Mouse (Mus musculus) forebrain, postnatal 0 days (tissue): ENCODE measurements around the gene Stk38l. TPM values are rescaled to one million over a fixed set of nuclear protein-coding genes. Genes with fewer than 3 reads are reported as not detected.

Experiments used
- ATAC-seq: fragments of 200-750 bp; cut with Nextera tagmentation; 2 replicates; pipeline ENCODE4 v1.8.0; 2017; ENCODE audit warnings: mild to moderate bottlenecking, moderate library complexity
- DNase-seq: peaks from one replicate; pipeline ENCODE4 v3.0.0-alpha.2; 2015
- H3K27ac ChIP-seq: fragments of 300-500 bp; sonication (generic); 2 replicates; pipeline ENCODE4 v1.5.1; 2014; ENCODE audit warnings: low read depth, mild to moderate bottlenecking, antibody characterized with exemption, low read length, moderate library complexity, mixed read lengths
- H3K27me3 ChIP-seq: fragments of 300-500 bp; sonication (generic); 2 replicates; pipeline ENCODE4 v1.6.1; 2014; ENCODE audit warnings: mild to moderate bottlenecking, low read length, mixed read lengths; ENCODE audit not compliant: insufficient read depth
- H3K36me3 ChIP-seq: fragments of 300-500 bp; sonication (generic); 2 replicates; pipeline ENCODE4 v1.6.1; 2014; ENCODE audit warnings: mild to moderate bottlenecking, moderate library complexity; ENCODE audit not compliant: insufficient read depth
- H3K4me1 ChIP-seq: fragments of 300-500 bp; sonication (generic); 2 replicates; pipeline ENCODE4 v1.6.1; 2014; ENCODE audit warnings: antibody characterized with exemption; ENCODE audit not compliant: insufficient read depth
- H3K4me2 ChIP-seq: fragments of 300-500 bp; sonication (generic); 2 replicates; pipeline ENCODE4 v1.6.1; 2014; ENCODE audit warnings: low read depth, mild to moderate bottlenecking, moderate library complexity
- H3K4me3 ChIP-seq: fragments of 300-500 bp; sonication (generic); 2 replicates; pipeline ENCODE4 v1.5.1; 2014; ENCODE audit warnings: low read depth, low read length, mixed read lengths
- H3K9ac ChIP-seq: fragments of 300-500 bp; sonication (generic); 2 replicates; pipeline ENCODE4 v1.6.1; 2014; ENCODE audit warnings: mild to moderate bottlenecking
- H3K9me3 ChIP-seq: fragments of 300-500 bp; sonication (generic); 2 replicates; pipeline ENCODE4 v1.6.1; 2016; ENCODE audit warnings: low read length
- CTCF ChIP-seq: sonication (generic); IDR thresholded peaks from 2 replicates; pipeline ENCODE4 v1.5.1; 2016; ENCODE audit warnings: antibody characterized with exemption, control low read depth, low read depth
- WGBS: fragments of 180-500 bp; shearing (Covaris S2); extraction: QIAGEN DNeasy Blood & Tissue Kit; methylation state at CpG from one replicate; pipeline ENCODE4 v1.1.7; 2014; 5-methylcytosine and 5-hydroxymethylcytosine counted together
- polyA plus RNA-seq: library from polyadenylated mRNA; unstranded; fragments of >200 nt; fragmentation: Nextera tagmentation; extraction: Ambion mirVana; gene quantifications from 2 replicates; pipeline ENCODE4 v1.2.1, GENCODE M21; 2015
- total RNA-seq: library from RNA; depleted of rRNA; stranded (reverse); fragments of >200 nt; gene quantifications from 2 replicates; pipeline ENCODE4 v1.2.3, GENCODE M21; 2014; rRNA removed

The Stk38l gene
- total and polyA plus RNA-seq, 2 experiments from 2014 or later: 7.6 to 11.0 TPM

- Histone ChIP-seq H3K27me3 (no peaks in the 10 kb centered on the region), H3K9me3 (no peaks in the 10 kb centered on the region), H3K27ac (no peak overlapping the region), H3K4me2 (no peak overlapping the region), H3K36me3 (no peaks in the 10 kb centered on the region), H3K9ac (no peak overlapping the region), H3K4me3 (no peak overlapping the region), H3K4me1 (no peaks in the 10 kb centered on the region)
- TF ChIP-seq CTCF: no peak
- ATAC-seq (no peak), DNase-seq (no peak)
- 87% methylated on average over 29 of the region's 29 CpGs for WGBS
These were observed 95.6 kb downstream of the Stk38l start for GRCm38 (mm10) chr6:146820177-146820965.

GRCm38 (mm10) chr6:146821958-146822357 is 97.2 kb downstream of the Stk38l start:
- WGBS: 91% methylated on average over 13 of the region's 13 CpGs
- no peak for ATAC-seq
- Histone ChIP-seq H3K27me3 (no peaks in the 10 kb centered on the region), H3K4me1 (no peaks in the 10 kb centered on the region), H3K9me3 (no peaks in the 10 kb centered on the region), H3K4me3 (no peak overlapping the region), H3K4me2 (no peak overlapping the region), H3K27ac (no peak overlapping the region), H3K9ac (no peak overlapping the region), H3K36me3 (no peaks in the 10 kb centered on the region)
- no peak for TF ChIP-seq CTCF
- DNase-seq: no peak

GRCm38 (mm10) chr6:146824727-146825486 is 100.1 kb downstream of the Stk38l start:
- Histone ChIP-seq H3K27ac (no peak overlapping the region), H3K4me1 (no peaks in the 10 kb centered on the region), H3K9ac (no peak overlapping the region), H3K27me3 (no peaks in the 10 kb centered on the region), H3K36me3 (no peaks in the 10 kb centered on the region), H3K9me3 (no peaks in the 10 kb centered on the region), H3K4me3 (no peak overlapping the region), H3K4me2 (no peak overlapping the region)
- ATAC-seq (peak; percentile 76), DNase-seq (peak; percentile 76)
- WGBS: 38% methylated on average over 16 of the region's 16 CpGs
- peak; percentile 96 for TF ChIP-seq CTCF

- DNase-seq (no peak), ATAC-seq (peak; percentile 36)
- WGBS: 75% methylated on average over 1 of the region's 1 CpGs
- no peaks in the 10 kb centered on the region for H3K9me3 ChIP-seq
- no peak overlapping the region for H3K4me2 ChIP-seq
- H3K36me3 ChIP-seq: no peaks in the 10 kb centered on the region
- no peak overlapping the region for H3K4me3 ChIP-seq
- no peaks in the 10 kb centered on the region for H3K4me1 ChIP-seq
- no peak overlapping the region for H3K9ac ChIP-seq
- no peak overlapping the region for H3K27ac ChIP-seq
- no peaks in the 10 kb centered on the region for H3K27me3 ChIP-seq
- TF ChIP-seq CTCF: no peak
These were observed 100.6 kb downstream of the Stk38l start for GRCm38 (mm10) chr6:146825487-146825773.

Other genes with a start within 250 kb of the Stk38l start
- gene Itpr2, start 222.8 kb upstream of the Stk38l start, total RNA-seq: 6.1 and 8.4 TPM in 2 replicates
- 4.6 and 8.0 TPM in 2 replicates for gene Itpr2, start 222.8 kb upstream of the Stk38l start, polyA plus RNA-seq
- 32.2 and 34.9 TPM in 2 replicates for gene Fgfr1op2, start 147.8 kb upstream of the Stk38l start, total RNA-seq
- gene Fgfr1op2, start 147.8 kb upstream of the Stk38l start, polyA plus RNA-seq: 37.3 and 37.7 TPM in 2 replicates
- gene Ints13, start 147.2 kb upstream of the Stk38l start, total RNA-seq: 29.1 and 40.7 TPM in 2 replicates
- 17.0 and 23.8 TPM in 2 replicates for gene Ints13, start 147.2 kb upstream of the Stk38l start, polyA plus RNA-seq
- gene Med21, start 82.4 kb upstream of the Stk38l start, total RNA-seq: 65.2 and 85.3 TPM in 2 replicates
- 112 and 115 TPM in 2 replicates for gene Med21, start 82.4 kb upstream of the Stk38l start, polyA plus RNA-seq
- 41.0 and 51.1 TPM in 2 replicates for gene Tm7sf3, start 82.2 kb upstream of the Stk38l start, total RNA-seq
- 30.5 and 40.6 TPM in 2 replicates for gene Tm7sf3, start 82.2 kb upstream of the Stk38l start, polyA plus RNA-seq
- gene Arntl2, start 71.1 kb downstream of the Stk38l start, total RNA-seq: 2.7 and 3.5 TPM in 2 replicates
- 2.3 and 4.5 TPM in 2 replicates for gene Arntl2, start 71.1 kb downstream of the Stk38l start, polyA plus RNA-seq
- not detected in 2 replicates for gene Smco2, start 125.1 kb downstream of the Stk38l start, total RNA-seq
- not detected in 2 replicates for gene Smco2, start 125.1 kb downstream of the Stk38l start, polyA plus RNA-seq
- 32.0 and 33.0 TPM in 2 replicates for gene Ppfibp1, start 163.5 kb downstream of the Stk38l start, total RNA-seq
- gene Ppfibp1, start 163.5 kb downstream of the Stk38l start, polyA plus RNA-seq: 15.6 and 23.8 TPM in 2 replicates
- not detected in 2 replicates for gene 1700034J05Rik, start 229.4 kb downstream of the Stk38l start, total RNA-seq
- gene 1700034J05Rik, start 229.4 kb downstream of the Stk38l start, polyA plus RNA-seq: not detected in 2 replicates